Mouse (Mus musculus): ENCODE measurements around the gene Fam114a1. TPM values are rescaled to one million over a fixed set of nuclear protein-coding genes. Genes with fewer than 3 reads are reported as not detected.
A peak's percentile ranks its signal among the peaks of the same experiment; 100 is the strongest.

The Fam114a1 gene
- polyA plus RNA-seq, 1 experiment from 2014 or later, result 38.8 TPM

- ATAC-seq, result no peak
- Histone ChIP-seq H3K4me3 (ENCODE audit: low read length) (no peak overlapping the region), H3K9me3 (ENCODE audit: control insufficient read depth, low read length) (no peaks in the 10 kb centered on the region), H3K27me3 (replicated peaks; ENCODE audit: control insufficient read depth, insufficient read depth, low read length) (no peaks in the 10 kb centered on the region), H3K4me2 (ENCODE audit: low read depth, low read length) (no peak overlapping the region), H3K36me3 (ENCODE audit: control insufficient read depth, insufficient read depth, low read length) (no peaks in the 10 kb centered on the region), H3K27ac (ENCODE audit: low read length) (no peak overlapping the region), H3K4me1 (ENCODE audit: control insufficient read depth, insufficient read depth, low read length) (no peaks in the 10 kb centered on the region), H3K9ac (ENCODE audit: low read depth, low read length) (no peak overlapping the region)
- WGBS, result 78% methylated on average over 5 of the region's 5 CpGs
These were observed 6.6 kb upstream of the Fam114a1 start for GRCm38 (mm10) chr5:64963271-64963670.

- Histone ChIP-seq H3K4me3 (ENCODE audit: low read length) (no peak overlapping the region), H3K36me3 (ENCODE audit: control insufficient read depth, insufficient read depth, low read length) (no peaks in the 10 kb centered on the region), H3K27me3 (replicated peaks; ENCODE audit: control insufficient read depth, insufficient read depth, low read length) (no peaks in the 10 kb centered on the region), H3K9me3 (ENCODE audit: control insufficient read depth, low read length) (no peaks in the 10 kb centered on the region), H3K4me2 (ENCODE audit: low read depth, low read length) (no peak overlapping the region), H3K4me1 (ENCODE audit: control insufficient read depth, insufficient read depth, low read length) (no peaks in the 10 kb centered on the region), H3K27ac (ENCODE audit: low read length) (no peak overlapping the region), H3K9ac (ENCODE audit: low read depth, low read length) (no peak overlapping the region)
- ATAC-seq, result no peak
- WGBS, result 92% methylated on average over 3 of the region's 3 CpGs
These were observed 6.1 kb upstream of the Fam114a1 start for GRCm38 (mm10) chr5:64963735-64964134.

- Histone ChIP-seq H3K9me3 (ENCODE audit: control insufficient read depth, low read length) (no peaks in the 10 kb centered on the region), H3K4me2 (ENCODE audit: low read depth, low read length) (peak overlapping the region; percentile 85), H3K36me3 (ENCODE audit: control insufficient read depth, insufficient read depth, low read length) (no peaks in the 10 kb centered on the region), H3K27me3 (replicated peaks; ENCODE audit: control insufficient read depth, insufficient read depth, low read length) (no peaks in the 10 kb centered on the region), H3K27ac (ENCODE audit: low read length) (peak overlapping the region; percentile 80), H3K4me1 (ENCODE audit: control insufficient read depth, insufficient read depth, low read length) (0 out of 2 replicates have a peak, but pooled peaks cover 11% of the 10 kb centered on the region), H3K4me3 (ENCODE audit: low read length) (peak overlapping the region; percentile 79), H3K9ac (ENCODE audit: low read depth, low read length) (peak overlapping the region; percentile 88)
- WGBS, result 5% methylated on average over 14 of the region's 14 CpGs
- peak; percentile 74 for ATAC-seq
These were observed 660 bp upstream of the Fam114a1 start for GRCm38 (mm10) chr5:64968961-64969860.

- Histone ChIP-seq H3K27ac (ENCODE audit: low read length) (no peak overlapping the region), H3K9ac (ENCODE audit: low read depth, low read length) (no peak overlapping the region), H3K4me1 (ENCODE audit: control insufficient read depth, insufficient read depth, low read length) (peaks cover 11% of the 10 kb centered on the region; the same call in 1 of the 2 replicates), H3K27me3 (replicated peaks; ENCODE audit: control insufficient read depth, insufficient read depth, low read length) (no peaks in the 10 kb centered on the region), H3K9me3 (ENCODE audit: control insufficient read depth, low read length) (no peaks in the 10 kb centered on the region), H3K4me3 (ENCODE audit: low read length) (no peak overlapping the region), H3K36me3 (ENCODE audit: control insufficient read depth, insufficient read depth, low read length) (no peaks in the 10 kb centered on the region), H3K4me2 (ENCODE audit: low read depth, low read length) (no peak overlapping the region)
- 0 out of 2 replicates have a peak, but pooled peaks have one; percentile 18 for ATAC-seq
- WGBS, result 64% methylated on average over 5 of the region's 5 CpGs
These were observed 5.2 kb downstream of the Fam114a1 start for GRCm38 (mm10) chr5:64975121-64975520.

GRCm38 (mm10) chr5:64977128-64977527, 7.3 kb downstream of the Fam114a1 start:
- Histone ChIP-seq H3K4me2 (ENCODE audit: low read depth, low read length) (no peak overlapping the region), H3K4me1 (ENCODE audit: control insufficient read depth, insufficient read depth, low read length) (peaks cover 3% of the 10 kb centered on the region; the same call in 1 of the 2 replicates), H3K9me3 (ENCODE audit: control insufficient read depth, low read length) (no peaks in the 10 kb centered on the region), H3K36me3 (ENCODE audit: control insufficient read depth, insufficient read depth, low read length) (peaks cover 3% of the 10 kb centered on the region; the same call in 1 of the 2 replicates), H3K27me3 (replicated peaks; ENCODE audit: control insufficient read depth, insufficient read depth, low read length) (no peaks in the 10 kb centered on the region), H3K27ac (ENCODE audit: low read length) (no peak overlapping the region), H3K9ac (ENCODE audit: low read depth, low read length) (no peak overlapping the region), H3K4me3 (ENCODE audit: low read length) (no peak overlapping the region)
- no peak for ATAC-seq
- WGBS, result 79% methylated on average over 8 of the region's 8 CpGs

GRCm38 (mm10) chr5:64985971-64986370, 16.1 kb downstream of the Fam114a1 start:
- ATAC-seq, result no peak
- no peak overlapping the region for H3K9ac ChIP-seq (ENCODE audit: low read depth, low read length)
- H3K4me3 ChIP-seq (ENCODE audit: low read length), result no peak overlapping the region
- H3K9me3 ChIP-seq (ENCODE audit: control insufficient read depth, low read length), result no peaks in the 10 kb centered on the region
- no peaks in the 10 kb centered on the region for H3K4me1 ChIP-seq (ENCODE audit: control insufficient read depth, insufficient read depth, low read length)
- H3K4me2 ChIP-seq (ENCODE audit: low read depth, low read length), result no peak overlapping the region
- H3K27me3 ChIP-seq (replicated peaks; ENCODE audit: control insufficient read depth, insufficient read depth, low read length), result no peaks in the 10 kb centered on the region
- H3K27ac ChIP-seq (ENCODE audit: low read length), result no peak overlapping the region
- 76% methylated on average over 7 of the region's 7 CpGs for WGBS
- peaks cover 6% of the 10 kb centered on the region; the same call in 1 of the 2 replicates for H3K36me3 ChIP-seq (ENCODE audit: control insufficient read depth, insufficient read depth, low read length)

- H3K4me3 ChIP-seq (ENCODE audit: low read length), result no peak overlapping the region
- WGBS, result 95% methylated on average over 1 of the region's 1 CpGs
- no peak overlapping the region for H3K9ac ChIP-seq (ENCODE audit: low read depth, low read length)
- H3K27ac ChIP-seq (ENCODE audit: low read length), result no peak overlapping the region
- no peaks in the 10 kb centered on the region for H3K4me1 ChIP-seq (ENCODE audit: control insufficient read depth, insufficient read depth, low read length)
- 0 out of 2 replicates have a peak, but pooled peaks cover 4% of the 10 kb centered on the region for H3K36me3 ChIP-seq (ENCODE audit: control insufficient read depth, insufficient read depth, low read length)
- no peak overlapping the region for H3K4me2 ChIP-seq (ENCODE audit: low read depth, low read length)
- no peak for ATAC-seq
- no peaks in the 10 kb centered on the region for H3K9me3 ChIP-seq (ENCODE audit: control insufficient read depth, low read length)
- no peaks in the 10 kb centered on the region for H3K27me3 ChIP-seq (replicated peaks; ENCODE audit: control insufficient read depth, insufficient read depth, low read length)
These were observed 20.1 kb downstream of the Fam114a1 start for GRCm38 (mm10) chr5:64989940-64990339.

- Histone ChIP-seq H3K27ac (ENCODE audit: low read length) (no peak overlapping the region), H3K4me1 (ENCODE audit: control insufficient read depth, insufficient read depth, low read length) (no peaks in the 10 kb centered on the region), H3K4me3 (ENCODE audit: low read length) (no peak overlapping the region), H3K4me2 (ENCODE audit: low read depth, low read length) (no peak overlapping the region), H3K27me3 (replicated peaks; ENCODE audit: control insufficient read depth, insufficient read depth, low read length) (no peaks in the 10 kb centered on the region), H3K9me3 (ENCODE audit: control insufficient read depth, low read length) (no peaks in the 10 kb centered on the region), H3K36me3 (ENCODE audit: control insufficient read depth, insufficient read depth, low read length) (0 out of 2 replicates have a peak, but pooled peaks cover 4% of the 10 kb centered on the region), H3K9ac (ENCODE audit: low read depth, low read length) (no peak overlapping the region)
- 59% methylated on average over 8 of the region's 8 CpGs for WGBS
- no peak for ATAC-seq
These were observed 22.7 kb downstream of the Fam114a1 start for GRCm38 (mm10) chr5:64992540-64992939.

- Histone ChIP-seq H3K9ac (ENCODE audit: low read depth, low read length) (no peak overlapping the region), H3K4me1 (ENCODE audit: control insufficient read depth, insufficient read depth, low read length) (no peaks in the 10 kb centered on the region), H3K4me2 (ENCODE audit: low read depth, low read length) (no peak overlapping the region), H3K4me3 (ENCODE audit: low read length) (no peak overlapping the region), H3K36me3 (ENCODE audit: control insufficient read depth, insufficient read depth, low read length) (0 out of 2 replicates have a peak, but pooled peaks cover 4% of the 10 kb centered on the region), H3K27me3 (replicated peaks; ENCODE audit: control insufficient read depth, insufficient read depth, low read length) (no peaks in the 10 kb centered on the region), H3K27ac (ENCODE audit: low read length) (no peak overlapping the region), H3K9me3 (ENCODE audit: control insufficient read depth, low read length) (no peaks in the 10 kb centered on the region)
- ATAC-seq, result peak; percentile 70
- 96% methylated on average over 2 of the region's 2 CpGs for WGBS
These were observed 25.5 kb downstream of the Fam114a1 start for GRCm38 (mm10) chr5:64995408-64995807.
